Mouse (Mus musculus) heart, postnatal 0 days (tissue): Measurements from ENCODE around the gene Intu.

Experiments used
- CTCF ChIP-seq: IDR thresholded peaks from 2 replicates; pipeline ENCODE4 v1.5.1; 2016; ENCODE audit warnings: antibody characterized with exemption, control low read depth, low read depth
- EP300 ChIP-seq: IDR thresholded peaks from 2 replicates; pipeline ENCODE4 v1.6.1; 2016; ENCODE audit warnings: antibody characterized with exemption, low read depth

- no peak for TF ChIP-seq CTCF
- TF ChIP-seq EP300 = no peak
These were observed 6.2 kb upstream of the Intu start for GRCm38 (mm10) chr3:40524841-40525240.
